Comparison of ENCODE assay signal across 8 mouse cellular contexts in the genomic region with DNA sequence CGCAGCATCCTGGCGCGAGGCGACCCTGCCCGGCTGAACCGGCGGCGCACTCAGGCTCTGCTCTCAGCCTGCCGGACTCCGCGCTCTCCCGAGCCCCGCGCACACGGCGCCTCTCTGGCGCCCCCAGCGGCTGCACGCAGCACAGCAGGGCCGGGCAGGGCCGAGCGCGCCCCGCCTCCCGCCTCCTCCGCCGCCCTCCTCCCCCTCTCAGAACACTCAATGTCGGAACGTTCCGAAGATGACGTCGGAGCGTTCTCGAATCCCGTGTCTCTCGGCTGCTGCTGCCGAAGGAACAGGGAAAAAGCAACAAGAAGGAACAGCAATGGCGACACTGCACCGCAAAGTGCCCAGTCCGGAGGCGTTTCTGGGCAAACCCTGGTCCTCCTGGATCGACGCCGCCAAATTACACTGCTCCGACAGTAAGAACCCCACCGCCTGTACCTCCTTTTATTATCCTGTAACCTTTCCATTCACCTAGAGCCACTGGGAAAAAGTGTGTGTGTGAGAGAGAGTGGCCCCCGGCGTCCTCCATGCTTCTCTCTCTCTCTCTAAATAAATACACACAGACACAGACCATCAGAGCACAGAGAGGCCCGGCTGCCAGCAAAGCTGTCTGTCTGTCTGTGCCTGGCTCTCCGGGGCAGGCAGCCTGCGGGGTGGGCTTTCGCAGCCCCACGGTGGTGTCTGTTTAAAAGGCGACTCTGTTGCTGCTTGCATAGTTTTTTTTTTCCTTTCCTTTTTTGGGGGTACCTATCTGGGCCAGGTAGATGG. TPM values are rescaled to one million over a fixed set of nuclear protein-coding genes. Genes with fewer than 3 reads are reported as not detected.
A peak's percentile ranks its signal among the peaks of the same experiment; 100 is the strongest.
DNase-seq lines count a peak whose midpoint lies in the region; ATAC-seq and TF ChIP-seq lines count a peak whose summit lies in the region.

A gene (plus strand): TSS at position 197 of the 771 bp plus-strand sequence.

- no peak for TF ChIP-seq CTCF in E14TG2a.4 (conservative IDR thresholded peaks at IDR 0.05; ENCODE audit: low read length)
- TF ChIP-seq CTCF in heart, postnatal 0 days (IDR thresholded peaks at IDR 0.05; ENCODE audit: low read depth), result peak; percentile 77
- TF ChIP-seq CTCF in testis, adult 2 months (IDR thresholded peaks at IDR 0.05; ENCODE audit: control insufficient read depth, insufficient read depth, insufficient replicate concordance, low read depth, low read length), result peak; percentile 97

- H3K4me1 ChIP-seq in E14TG2a.4 (replicated peaks; ENCODE audit: low read depth, low read length), result peaks cover 33% of the 10 kb centered on the region
- peaks cover 21% of the 10 kb centered on the region for H3K4me1 ChIP-seq in forebrain, embryonic 12.5 days
- H3K4me1 ChIP-seq in heart, postnatal 0 days (ENCODE audit: control insufficient read depth, insufficient read depth), result peaks cover 15% of the 10 kb centered on the region
- peaks cover 25% of the 10 kb centered on the region for H3K4me1 ChIP-seq in liver, embryonic 16.5 days (ENCODE audit: control insufficient read depth, low read depth, low read length)
- peaks cover 46% of the 10 kb centered on the region for H3K4me1 ChIP-seq in neural tube, embryonic 13.5 days (replicated peaks)
- peaks cover 9% of the 10 kb centered on the region for H3K4me1 ChIP-seq in testis, adult 2 months (ENCODE audit: control insufficient read depth, insufficient read depth, low read length)

- H3K27ac ChIP-seq in forebrain, embryonic 12.5 days, result peak within 1 kb of the TSS; percentile 67
- peak within 1 kb of the TSS; percentile 84 for H3K27ac ChIP-seq in heart, postnatal 0 days (ENCODE audit: low read depth)
- H3K27ac ChIP-seq in liver, embryonic 16.5 days (ENCODE audit: low read length), result peak within 1 kb of the TSS; percentile 81
- peak within 1 kb of the TSS; percentile 90 for H3K27ac ChIP-seq in neural tube, embryonic 13.5 days (replicated peaks)
- peak within 1 kb of the TSS; percentile 81 for H3K27ac ChIP-seq in testis, adult 2 months (ENCODE audit: control insufficient read depth, insufficient read depth, low read depth, low read length)

- WGBS in forebrain, embryonic 12.5 days, result under 1% methylated on average over 54 of the region's 54 CpGs
- under 1% methylated on average over 49 of the region's 54 CpGs for whole genome bisulfite sequencing in heart, postnatal 0 days
- under 1% methylated on average over 54 of the region's 54 CpGs for WGBS in liver, embryonic 16.5 days (ENCODE audit: insufficient replicate concordance)
- 1% methylated on average over 52 of the region's 54 CpGs for WGBS in neural tube, embryonic 13.5 days

- H3K27me3 ChIP-seq in E14TG2a.4 (ENCODE audit: insufficient read depth, low read length), result peaks cover 44% of the 10 kb centered on the region
- peaks cover 20% of the 10 kb centered on the region for H3K27me3 ChIP-seq in forebrain, embryonic 12.5 days
- H3K27me3 ChIP-seq in heart, postnatal 0 days (ENCODE audit: control insufficient read depth, insufficient read depth, low read length), result peaks cover 21% of the 10 kb centered on the region
- H3K27me3 ChIP-seq in liver, embryonic 16.5 days (ENCODE audit: control insufficient read depth, insufficient read depth, low read depth, low read length), result peaks cover 31% of the 10 kb centered on the region
- H3K27me3 ChIP-seq in neural tube, embryonic 13.5 days, result peaks cover 16% of the 10 kb centered on the region; the same call in 1 of the 2 replicates
- no peaks in the 10 kb centered on the region for H3K27me3 ChIP-seq in testis, adult 2 months (ENCODE audit: control insufficient read depth, insufficient read depth, low read length)

- H3K9me3 ChIP-seq in E14TG2a.4 (ENCODE audit: low read length), result no peaks in the 10 kb centered on the region
- H3K9me3 ChIP-seq in forebrain, embryonic 12.5 days, result no peaks in the 10 kb centered on the region
- no peaks in the 10 kb centered on the region for H3K9me3 ChIP-seq in heart, postnatal 0 days (replicated peaks; ENCODE audit: control insufficient read depth, low read length)
- no peaks in the 10 kb centered on the region for H3K9me3 ChIP-seq in liver, embryonic 16.5 days (replicated peaks; ENCODE audit: control insufficient read depth, low read length)
- H3K9me3 ChIP-seq in neural tube, embryonic 13.5 days, result no peaks in the 10 kb centered on the region

- DNase-seq in c-Kit-positive CD71-positive TER-119-positive erythroid progenitor cells, embryonic 14.5 days (ENCODE audit: low spot score), result peak; percentile 90
- peak; percentile 96 for DNase-seq in heart, postnatal 0 days (ENCODE audit: low spot score)
- peak; percentile 94 to 95 for DNase-seq in kidney, postnatal 4 days

- peak within 1 kb of the TSS; percentile 85 for H3K9ac ChIP-seq in forebrain, embryonic 12.5 days
- H3K9ac ChIP-seq in heart, postnatal 0 days (replicated peaks; ENCODE audit: low read depth, low read length), result peak within 1 kb of the TSS; percentile 77
- peak within 1 kb of the TSS; percentile 89 for H3K9ac ChIP-seq in liver, embryonic 16.5 days (ENCODE audit: low read depth, low read length)
- H3K9ac ChIP-seq in neural tube, embryonic 13.5 days, result peak within 1 kb of the TSS; percentile 93

- TF ChIP-seq POLR2A in testis, adult 2 months (IDR thresholded peaks at IDR 0.05; ENCODE audit: control insufficient read depth, low read depth, low read length), result peak; percentile 79

- ATAC-seq in forebrain, embryonic 12.5 days (ENCODE audit: low FRiP score), result peak; percentile 95
- ATAC-seq in heart, postnatal 0 days (ENCODE audit: insufficient read depth, low read depth), result peak; percentile 96
- ATAC-seq in liver, embryonic 16.5 days (ENCODE audit: low read depth), result peak; percentile 93
- ATAC-seq in neural tube, embryonic 13.5 days (ENCODE audit: low read depth), result peak; percentile 93

- no peak for TF ChIP-seq EP300 in heart, postnatal 0 days (IDR thresholded peaks at IDR 0.05; ENCODE audit: low read depth)

- H3K4me3 ChIP-seq in E14TG2a.4 (replicated peaks; ENCODE audit: low read length), result peak within 1 kb of the TSS; percentile 91
- peak within 1 kb of the TSS; percentile 67 for H3K4me3 ChIP-seq in forebrain, embryonic 12.5 days (replicated peaks)
- peak within 1 kb of the TSS; percentile 69 for H3K4me3 ChIP-seq in heart, postnatal 0 days (ENCODE audit: low read depth, low read length)
- peak within 1 kb of the TSS; percentile 88 for H3K4me3 ChIP-seq in liver, embryonic 16.5 days (ENCODE audit: low read depth, low read length)
- H3K4me3 ChIP-seq in neural tube, embryonic 13.5 days, result peak within 1 kb of the TSS; percentile 75
- H3K4me3 ChIP-seq in testis, adult 2 months (ENCODE audit: control insufficient read depth, low read depth, low read length), result peak within 1 kb of the TSS; percentile 96

- peak within 1 kb of the TSS; percentile 83 for H3K4me2 ChIP-seq in forebrain, embryonic 12.5 days
- peak within 1 kb of the TSS; percentile 99 for H3K4me2 ChIP-seq in heart, postnatal 0 days (ENCODE audit: low read depth, low read length)
- H3K4me2 ChIP-seq in liver, embryonic 16.5 days (ENCODE audit: low read depth, low read length), result peak within 1 kb of the TSS; percentile 91
- H3K4me2 ChIP-seq in neural tube, embryonic 13.5 days, result peak within 1 kb of the TSS; percentile 91

- H3K36me3 ChIP-seq in E14TG2a.4 (ENCODE audit: insufficient read depth, low read length), result no peaks in the 10 kb centered on the region; the same call in 1 of the 2 replicates
- H3K36me3 ChIP-seq in forebrain, embryonic 12.5 days (replicated peaks), result no peaks in the 10 kb centered on the region
- no peaks in the 10 kb centered on the region for H3K36me3 ChIP-seq in heart, postnatal 0 days (replicated peaks; ENCODE audit: control insufficient read depth, insufficient read depth, low read length)
- H3K36me3 ChIP-seq in liver, embryonic 16.5 days (ENCODE audit: control insufficient read depth, insufficient read depth), result no peaks in the 10 kb centered on the region
- no peaks in the 10 kb centered on the region for H3K36me3 ChIP-seq in neural tube, embryonic 13.5 days
- no peaks in the 10 kb centered on the region for H3K36me3 ChIP-seq in testis, adult 2 months (ENCODE audit: control insufficient read depth, insufficient read depth, low read length)

RNA-seq across cellular contexts. Expression of the gene that starts here (rescaled TPM):
- polyA plus RNA-seq in forebrain, embryonic 12.5 days (2016; fragmentation: Nextera tagmentation; extraction: Ambion mirVana), result 12.8 and 15.0 TPM in 2 replicates
- total RNA-seq in heart, postnatal 0 days (2014; rRNA removed; ENCODE audit: low replicate concordance), result 6.7 and 11.1 TPM in 2 replicates
- 4.5 and 5.3 TPM in 2 replicates for polyA plus RNA-seq in heart, postnatal 0 days (2015; fragmentation: Nextera tagmentation; extraction: Ambion mirVana)
- polyA plus RNA-seq in liver, embryonic 16.5 days (2015; fragmentation: Nextera tagmentation; extraction: Ambion mirVana), result 13.5 and 16.8 TPM in 2 replicates
- polyA plus RNA-seq in neural tube, embryonic 13.5 days (2015; fragmentation: Nextera tagmentation; extraction: Ambion mirVana), result 22.1 and 23.3 TPM in 2 replicates
- 176 and 194 TPM in 2 replicates for polyA plus RNA-seq in testis, adult 2 months (2012; rRNA removed)

Comparison
In these comparisons a context has a peak if more than half of its experiments do, and no peak if none do; other contexts are left out.
1. Peak in every context shown above with its lines: DNase-seq, ATAC-seq, H3K4me3 ChIP-seq and H3K27ac ChIP-seq.